Mouse (Mus musculus): Measurements from ENCODE around the gene Pbxip1.

GRCm38 (mm10) chr3:89406887-89407286 lies 29.6 kb upstream of the Pbxip1 start:
- TF ChIP-seq CTCF (IDR thresholded peaks at IDR 0.05; ENCODE audit: low read depth) (no peak), EP300 (optimal IDR thresholded peaks at IDR 0.05) (no peak)
